Mouse (Mus musculus) bone marrow macrophage, adult 2 months (primary cell): ENCODE measurements around the gene Olfr1084.

Source experiments
- CTCF ChIP-seq: IDR thresholded peaks from 2 replicates; pipeline ENCODE4 v1.5.1; 2012; ENCODE audit warnings: low read depth, mild to moderate bottlenecking, low read length, moderate library complexity
- POLR2A ChIP-seq: IDR thresholded peaks from 2 replicates; pipeline ENCODE4 v1.6.1; 2012; ENCODE audit warnings: mild to moderate bottlenecking, low read depth, low read length, borderline replicate concordance

DNA sequence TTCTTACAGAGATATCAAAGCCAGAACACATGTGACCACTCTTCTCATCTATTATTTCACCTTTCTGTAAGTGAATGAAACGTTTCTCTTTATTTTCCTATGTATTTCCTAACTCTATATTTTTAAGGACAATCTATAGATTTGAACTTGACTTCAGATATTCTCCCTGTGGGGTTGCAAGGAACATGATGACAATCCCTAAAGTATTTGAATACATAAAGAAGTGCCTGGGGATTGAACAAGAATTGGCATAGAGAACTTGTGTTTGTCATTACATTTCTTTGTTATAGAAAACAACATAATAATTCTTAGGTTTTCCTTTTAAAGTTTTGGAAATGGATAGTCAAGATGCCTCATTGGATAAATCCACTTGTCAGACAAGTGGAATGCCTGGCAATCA is 22.4 kb upstream of the Olfr1084 start, which contains the start of gene Olfr1085:
- TF ChIP-seq CTCF, result no peak
- TF ChIP-seq POLR2A, result no peak
